Mouse (Mus musculus): ENCODE data around the gene Jak1. TPM values are rescaled to one million over a fixed set of nuclear protein-coding genes. Genes with fewer than 3 reads are reported as not detected.
A peak's percentile ranks its signal among the peaks of the same experiment; 100 is the strongest.

Gene Jak1
- total and polyA plus RNA-seq, 3 experiments: 37.3 to 41.9 TPM; not detected in 1

- H3K79me2 ChIP-seq (ENCODE audit: control insufficient read depth, insufficient read depth, low read length, poor library complexity): peaks cover 5% of the 10 kb centered on the region; the same call in 1 of the 2 replicates
- no peak for DNase-seq (ENCODE audit: low read depth, low spot score)
- H3K9me3 ChIP-seq (replicated peaks; ENCODE audit: insufficient read depth, low read length): no peaks in the 10 kb centered on the region
- no peak overlapping the region for H3K27ac ChIP-seq (ENCODE audit: control insufficient read depth, low read depth, low read length)
- peaks cover 4 to 38% of the 10 kb centered on the region in 2 experiments for H3K36me3 ChIP-seq (ENCODE audit: control insufficient read depth in 1 of 2, insufficient read depth in 2 of 2, low read length in 2 of 2)
- H3K9ac ChIP-seq (ENCODE audit: control insufficient read depth, low read depth, low read length, poor library complexity, severe bottlenecking): no peak overlapping the region
- no peaks in the 10 kb centered on the region for H3K27me3 ChIP-seq (ENCODE audit: control insufficient read depth in 1 of 2, insufficient read depth in 2 of 2, low read length in 2 of 2)
- no peak overlapping the region for H3K4me3 ChIP-seq (ENCODE audit: control insufficient read depth in 1 of 2, insufficient read depth in 1 of 2, low read depth in 2 of 2, low read length in 2 of 2)
- TF ChIP-seq ELF1 (IDR thresholded peaks at IDR 0.05; ENCODE audit: low read depth, low read length): no peak
- TF ChIP-seq HCFC1 (IDR thresholded peaks at IDR 0.05; ENCODE audit: low read depth, low read length): no peak
- peaks cover 21 to 30% of the 10 kb centered on the region in 2 experiments for H3K4me1 ChIP-seq (ENCODE audit: control insufficient read depth in 1 of 2, insufficient read depth in 2 of 2, low read length in 2 of 2)
These were observed 68.7 kb downstream of the Jak1 start for GRCm38 (mm10) chr4:101196407-101196806.

- Histone ChIP-seq H3K27ac (ENCODE audit: control insufficient read depth, low read depth, low read length) (no peak overlapping the region), H3K9ac (ENCODE audit: control insufficient read depth, low read depth, low read length, poor library complexity, severe bottlenecking) (no peak overlapping the region), H3K4me1 (ENCODE audit: control insufficient read depth in 1 of 2, insufficient read depth in 2 of 2, low read length in 2 of 2) (peaks cover 21 to 30% of the 10 kb centered on the region in 2 experiments), H3K36me3 (ENCODE audit: control insufficient read depth in 1 of 2, insufficient read depth in 2 of 2, low read length in 2 of 2) (peaks cover 4 to 38% of the 10 kb centered on the region in 2 experiments), H3K4me3 (ENCODE audit: control insufficient read depth in 1 of 2, insufficient read depth in 1 of 2, low read depth in 2 of 2, low read length in 2 of 2) (no peak overlapping the region), H3K27me3 (ENCODE audit: control insufficient read depth in 1 of 2, insufficient read depth in 2 of 2, low read length in 2 of 2) (no peaks in the 10 kb centered on the region), H3K79me2 (ENCODE audit: control insufficient read depth, insufficient read depth, low read length, poor library complexity) (peaks cover 4% of the 10 kb centered on the region; the same call in 1 of the 2 replicates), H3K9me3 (replicated peaks; ENCODE audit: insufficient read depth, low read length) (no peaks in the 10 kb centered on the region)
- DNase-seq (ENCODE audit: low read depth, low spot score): no peak
- no peak for TF ChIP-seq BHLHE40 (IDR thresholded peaks at IDR 0.05; ENCODE audit: borderline replicate concordance, low read depth, low read length)
These were observed 70.9 kb downstream of the Jak1 start for GRCm38 (mm10) chr4:101194170-101194569.

- Histone ChIP-seq H3K79me2 (ENCODE audit: control insufficient read depth, insufficient read depth, low read length, poor library complexity) (peaks cover 1% of the 10 kb centered on the region; the same call in 1 of the 2 replicates), H3K9ac (ENCODE audit: control insufficient read depth, low read depth, low read length, poor library complexity, severe bottlenecking) (no peak overlapping the region), H3K36me3 (ENCODE audit: control insufficient read depth in 1 of 2, insufficient read depth in 2 of 2, low read length in 2 of 2) (peaks cover 5 to 24% of the 10 kb centered on the region in 2 experiments), H3K27ac (ENCODE audit: control insufficient read depth, low read depth, low read length) (no peak overlapping the region; the same call in 1 of the 2 replicates), H3K9me3 (replicated peaks; ENCODE audit: insufficient read depth, low read length) (no peaks in the 10 kb centered on the region), H3K4me1 (ENCODE audit: control insufficient read depth in 1 of 2, insufficient read depth in 2 of 2, low read length in 2 of 2) (peaks cover 12 to 15% of the 10 kb centered on the region in 2 experiments), H3K27me3 (ENCODE audit: control insufficient read depth in 1 of 2, insufficient read depth in 2 of 2, low read length in 2 of 2) (no peaks in the 10 kb centered on the region), H3K4me3 (ENCODE audit: control insufficient read depth in 1 of 2, insufficient read depth in 1 of 2, low read depth in 2 of 2, low read length in 2 of 2) (no peak overlapping the region)
- peak; percentile 55 for DNase-seq (ENCODE audit: low read depth, low spot score)
- TF ChIP-seq ZNF384 (IDR thresholded peaks at IDR 0.05; ENCODE audit: low read depth, low read length) (no peak), CTCF (IDR thresholded peaks at IDR 0.05 in 2 of 3, conservative IDR thresholded peaks at IDR 0.05 in 1 of 3; ENCODE audit: control insufficient read depth in 1 of 3, insufficient read depth in 1 of 3, low read depth in 2 of 3, low read length in 3 of 3, poor library complexity in 1 of 3, severe bottlenecking in 1 of 3) (no peak), GATA1 (IDR thresholded peaks at IDR 0.05; ENCODE audit: low read depth, low read length) (peak; percentile 67; the same call in 1 of the 2 replicates), TCF12 (IDR thresholded peaks at IDR 0.05; ENCODE audit: low read depth, low read length) (peak; percentile 75), MEF2A (IDR thresholded peaks at IDR 0.05; ENCODE audit: extremely low read depth, insufficient replicate concordance, low read depth, low read length, poor library complexity, severe bottlenecking) (no peak), NRF1 (IDR thresholded peaks at IDR 0.05; ENCODE audit: insufficient read depth, low read depth, low read length, poor library complexity, severe bottlenecking) (no peak), POLR2A (IDR thresholded peaks at IDR 0.05; ENCODE audit: control insufficient read depth in 1 of 2, insufficient read depth in 1 of 2, low read depth in 1 of 2, low read length in 2 of 2, poor library complexity in 1 of 2) (no peak), EP300 (IDR thresholded peaks at IDR 0.05; ENCODE audit: low read depth in 1 of 2, low read length in 2 of 2) (peak; percentile 26 to 55; a peak in 3 of 4 replicates), HCFC1 (IDR thresholded peaks at IDR 0.05; ENCODE audit: low read depth, low read length) (no peak), MYC (IDR thresholded peaks at IDR 0.05; ENCODE audit: low read depth, low read length) (no peak), MAZ (IDR thresholded peaks at IDR 0.05; ENCODE audit: low read depth, low read length) (no peak), SMC3 (IDR thresholded peaks at IDR 0.05; ENCODE audit: low read depth, low read length) (no peak), TAL1 (IDR thresholded peaks at IDR 0.05; ENCODE audit: low read length) (peak; percentile 58), POLR2AphosphoS5 (IDR thresholded peaks at IDR 0.05; ENCODE audit: borderline replicate concordance, low read depth, low read length) (no peak)
These were observed 72.7 kb downstream of the Jak1 start for GRCm38 (mm10) chr4:101192241-101192976.
